Mouse (Mus musculus) hindbrain, embryonic 13.5 days (tissue): ENCODE results near the gene H2afx. TPM values are rescaled to one million over a fixed set of nuclear protein-coding genes. Genes with fewer than 3 reads are reported as not detected.
"Not testable (repeated sequence)": the region's sequence is repeated elsewhere in the genome, so short reads cannot be mapped to it uniquely, and the experiment has no call there.

ENCODE experiments used
- ATAC-seq: fragments of 200-750 bp; cut with Nextera tagmentation; 2 replicates; pipeline ENCODE4 v1.8.0; 2017; ENCODE audit warnings: moderate TSS enrichment; ENCODE audit not compliant: low FRiP score
- H3K27ac ChIP-seq: fragments of 300-500 bp; sonication (generic); 2 replicates; pipeline ENCODE4 v1.5.1; 2015; ENCODE audit warnings: inconsistent platforms, mild to moderate bottlenecking, moderate library complexity
- H3K27me3 ChIP-seq: fragments of 300-500 bp; sonication (generic); 2 replicates; pipeline ENCODE4 v1.6.1; 2015; ENCODE audit warnings: mild to moderate bottlenecking, inconsistent platforms
- H3K36me3 ChIP-seq: fragments of 300-500 bp; sonication (generic); 2 replicates; pipeline ENCODE4 v1.6.1; 2015; ENCODE audit warnings: mild to moderate bottlenecking, inconsistent platforms
- H3K4me1 ChIP-seq: fragments of 300-500 bp; sonication (generic); replicated peaks from 2 replicates; pipeline ENCODE4 v1.6.1; 2015; ENCODE audit warnings: inconsistent platforms
- H3K4me2 ChIP-seq: fragments of 300-500 bp; sonication (generic); 2 replicates; pipeline ENCODE4 v1.6.1; 2015; ENCODE audit warnings: inconsistent platforms, mild to moderate bottlenecking, moderate library complexity
- H3K4me3 ChIP-seq: fragments of 300-500 bp; sonication (generic); 2 replicates; pipeline ENCODE4 v1.5.1; 2015; ENCODE audit warnings: mild to moderate bottlenecking, inconsistent platforms
- H3K9ac ChIP-seq: fragments of 300-500 bp; sonication (generic); 2 replicates; pipeline ENCODE4 v1.6.1; 2015; ENCODE audit warnings: mild to moderate bottlenecking, inconsistent platforms
- H3K9me3 ChIP-seq: fragments of 300-500 bp; sonication (generic); 2 replicates; pipeline ENCODE4 v1.6.1; 2016; ENCODE audit warnings: inconsistent platforms
- WGBS: fragments of 180-500 bp; shearing (Covaris S2); methylation state at CpG from one replicate; pipeline ENCODE4 v1.1.7; 2015; 5-methylcytosine and 5-hydroxymethylcytosine counted together
- polyA plus RNA-seq: library from polyadenylated mRNA; unstranded; fragments of >200 nt; fragmentation: Nextera tagmentation; extraction: Ambion mirVana; gene quantifications from 2 replicates; pipeline ENCODE4 v1.2.1, GENCODE M21; 2015

H2afx gene
- 145 and 151 TPM in 2 replicates for polyA plus RNA-seq

DNA sequence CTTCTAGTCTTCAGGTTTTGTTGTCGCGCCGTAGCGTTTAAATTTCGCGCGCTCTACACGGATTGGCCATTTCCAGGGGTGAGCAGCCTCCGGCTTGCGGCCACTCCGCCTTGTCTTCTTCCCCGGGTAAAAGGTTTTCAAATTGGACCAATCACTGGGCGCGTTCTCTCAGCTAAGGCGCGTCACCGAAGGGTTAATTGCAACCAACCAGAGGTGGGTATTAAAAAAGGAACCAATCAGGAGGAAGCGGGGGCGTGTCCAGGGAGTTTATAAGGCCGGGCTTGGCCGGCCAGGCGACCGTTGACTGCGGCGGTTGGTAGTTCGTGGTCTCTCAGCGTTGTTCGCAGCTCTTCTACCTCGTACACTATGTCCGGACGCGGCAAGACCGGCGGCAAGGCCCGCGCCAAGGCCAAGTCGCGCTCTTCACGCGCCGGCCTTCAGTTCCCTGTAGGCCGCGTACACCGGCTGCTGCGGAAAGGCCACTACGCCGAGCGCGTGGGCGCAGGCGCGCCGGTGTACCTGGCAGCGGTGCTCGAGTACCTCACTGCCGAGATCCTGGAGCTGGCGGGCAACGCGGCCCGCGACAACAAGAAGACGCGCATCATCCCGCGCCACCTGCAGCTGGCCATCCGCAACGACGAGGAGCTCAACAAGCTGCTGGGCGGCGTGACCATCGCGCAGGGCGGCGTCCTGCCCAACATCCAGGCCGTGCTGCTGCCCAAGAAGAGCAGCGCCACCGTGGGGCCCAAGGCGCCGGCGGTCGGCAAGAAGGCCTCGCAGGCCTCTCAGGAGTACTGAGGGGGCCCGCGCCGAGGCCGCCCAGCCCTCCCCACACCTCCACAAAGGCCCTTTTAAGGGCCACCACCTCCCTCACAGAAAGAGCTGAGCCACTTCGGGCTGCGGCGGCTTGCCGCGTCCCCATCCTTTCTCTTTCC, at the start of gene H2afx:
TSS of gene H2afx (plus strand) at position 299 of the 935 bp plus-strand sequence.
- Histone ChIP-seq H3K4me3 (peak within 1 kb of the TSS; percentile 86), H3K4me1 (peaks cover 26% of the 10 kb centered on the region), H3K9ac (peak within 1 kb of the TSS; percentile 95), H3K27ac (peak within 1 kb of the TSS; percentile 96), H3K27me3 (no peaks in the 10 kb centered on the region), H3K9me3 (no peaks in the 10 kb centered on the region), H3K36me3 (peaks cover 58% of the 10 kb centered on the region), H3K4me2 (peak within 1 kb of the TSS; percentile 93)
- under 1% methylated on average over 91 of the region's 91 CpGs for WGBS
- ATAC-seq: peak; percentile 97

DNA sequence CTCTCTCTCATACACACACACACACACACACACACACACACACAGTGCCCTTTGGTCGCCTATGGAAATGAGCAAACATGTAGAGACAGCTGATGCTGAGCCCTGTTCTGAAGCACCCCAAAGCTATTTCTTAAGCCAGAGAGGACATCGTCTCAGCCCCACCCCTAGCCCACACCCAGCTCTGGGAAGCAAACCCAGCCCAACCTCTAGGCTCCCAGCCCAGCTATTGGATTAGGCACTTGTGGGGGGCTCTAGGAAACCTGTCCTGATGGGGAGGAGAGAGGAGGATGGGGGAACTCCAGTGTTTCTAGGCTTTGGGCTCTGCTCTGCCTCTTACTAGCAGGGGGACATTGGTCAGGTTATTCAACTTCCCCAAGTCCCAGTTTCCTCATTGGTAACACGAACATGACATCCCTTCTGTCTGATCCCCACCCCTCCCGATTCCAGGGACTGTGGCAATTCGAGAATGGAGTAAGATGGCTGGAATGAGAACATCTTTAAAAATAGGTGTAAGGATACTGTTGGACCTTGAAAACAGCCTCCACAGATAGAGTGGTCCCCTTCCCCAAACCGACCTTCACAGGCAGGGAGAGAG, 48.1 kb upstream of the H2afx start:
- 0 out of 2 replicates have a peak, but pooled peaks cover 3% of the 10 kb centered on the region for H3K27me3 ChIP-seq
- no peaks in the 10 kb centered on the region for H3K9me3 ChIP-seq
- peaks cover 30% of the 10 kb centered on the region for H3K36me3 ChIP-seq
- ATAC-seq: no peak
- peak overlapping the region; percentile 95 for H3K4me2 ChIP-seq
- WGBS: 9% methylated on average over 6 of the region's 6 CpGs
- H3K9ac ChIP-seq: peak overlapping the region; percentile 96
- H3K27ac ChIP-seq: no peak overlapping the region
- peaks cover 33% of the 10 kb centered on the region for H3K4me1 ChIP-seq
- H3K4me3 ChIP-seq: peak overlapping the region; percentile 87

DNA sequence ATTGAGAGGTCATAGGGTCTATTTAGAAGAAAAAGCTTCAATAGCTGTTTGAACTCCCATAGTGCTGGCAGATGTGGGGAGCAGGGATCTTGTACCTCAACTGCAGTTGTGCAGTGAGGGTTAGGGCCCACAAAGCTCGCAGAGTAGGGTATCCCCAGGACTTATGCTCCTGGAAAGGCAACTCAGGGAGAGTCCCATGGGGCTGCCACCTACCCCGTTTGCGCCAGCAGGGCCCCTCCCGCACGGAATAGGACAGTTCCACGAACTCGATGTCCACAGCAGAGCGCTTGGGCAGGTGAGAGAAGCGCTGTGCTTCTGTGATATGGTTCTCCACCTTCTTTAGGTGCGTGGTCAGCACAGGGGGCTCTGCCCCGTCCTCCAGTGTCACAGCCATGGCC, 47.5 kb upstream of the H2afx start:
- Histone ChIP-seq H3K9ac (peak overlapping the region; percentile 96), H3K36me3 (peaks cover 30% of the 10 kb centered on the region), H3K4me2 (peak overlapping the region; percentile 95), H3K27me3 (0 out of 2 replicates have a peak, but pooled peaks cover 3% of the 10 kb centered on the region), H3K4me3 (peak overlapping the region; percentile 87), H3K27ac (peak overlapping the region; percentile 89), H3K9me3 (no peaks in the 10 kb centered on the region), H3K4me1 (peaks cover 33% of the 10 kb centered on the region)
- ATAC-seq: peak; percentile 38; the same call in 1 of the 2 replicates
- 8% methylated on average over 11 of the region's 11 CpGs for WGBS

DNA sequence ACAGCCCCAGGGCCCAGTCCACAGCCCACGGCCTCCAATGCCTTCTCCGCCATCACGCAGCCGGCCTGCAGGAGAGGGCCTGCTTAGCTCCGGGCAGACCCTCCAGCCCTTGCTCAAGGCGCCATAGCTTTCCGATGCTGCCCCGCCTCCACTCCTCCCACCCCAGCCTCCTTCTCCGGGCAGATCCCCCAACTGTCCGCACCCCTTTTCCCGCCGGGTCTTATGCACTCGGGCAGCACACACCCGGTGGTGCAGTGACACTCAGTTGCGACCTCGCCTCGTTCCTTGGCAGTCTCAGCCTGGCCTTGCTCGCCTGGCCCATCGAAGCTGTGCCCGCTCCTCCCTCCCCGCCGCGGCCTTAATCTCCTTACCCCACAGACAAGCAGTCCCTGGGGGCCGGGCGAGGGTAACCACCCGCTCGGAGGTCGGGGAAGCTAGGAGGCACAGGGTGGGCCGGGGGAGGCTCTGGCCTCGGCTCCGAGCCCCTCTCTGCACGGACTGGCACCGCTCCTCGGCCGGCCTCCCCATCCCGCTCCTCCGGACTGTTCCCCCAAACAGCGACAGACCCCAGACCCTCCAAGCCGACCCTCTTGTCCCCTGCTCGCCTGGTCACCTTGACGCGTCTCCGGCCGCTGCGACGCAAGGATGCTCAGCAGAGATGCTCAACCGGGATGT, 47.0 kb upstream of the H2afx start:
- Histone ChIP-seq H3K27ac (peak overlapping the region; percentile 89), H3K9me3 (no peaks in the 10 kb centered on the region), H3K27me3 (0 out of 2 replicates have a peak, but pooled peaks cover 3% of the 10 kb centered on the region), H3K4me3 (peak overlapping the region; percentile 87), H3K9ac (peak overlapping the region; percentile 96), H3K36me3 (peaks cover 36% of the 10 kb centered on the region), H3K4me2 (peak overlapping the region; percentile 95), H3K4me1 (peaks cover 33% of the 10 kb centered on the region)
- WGBS: under 1% methylated on average over 47 of the region's 47 CpGs
- ATAC-seq: peak; percentile 53

DNA sequence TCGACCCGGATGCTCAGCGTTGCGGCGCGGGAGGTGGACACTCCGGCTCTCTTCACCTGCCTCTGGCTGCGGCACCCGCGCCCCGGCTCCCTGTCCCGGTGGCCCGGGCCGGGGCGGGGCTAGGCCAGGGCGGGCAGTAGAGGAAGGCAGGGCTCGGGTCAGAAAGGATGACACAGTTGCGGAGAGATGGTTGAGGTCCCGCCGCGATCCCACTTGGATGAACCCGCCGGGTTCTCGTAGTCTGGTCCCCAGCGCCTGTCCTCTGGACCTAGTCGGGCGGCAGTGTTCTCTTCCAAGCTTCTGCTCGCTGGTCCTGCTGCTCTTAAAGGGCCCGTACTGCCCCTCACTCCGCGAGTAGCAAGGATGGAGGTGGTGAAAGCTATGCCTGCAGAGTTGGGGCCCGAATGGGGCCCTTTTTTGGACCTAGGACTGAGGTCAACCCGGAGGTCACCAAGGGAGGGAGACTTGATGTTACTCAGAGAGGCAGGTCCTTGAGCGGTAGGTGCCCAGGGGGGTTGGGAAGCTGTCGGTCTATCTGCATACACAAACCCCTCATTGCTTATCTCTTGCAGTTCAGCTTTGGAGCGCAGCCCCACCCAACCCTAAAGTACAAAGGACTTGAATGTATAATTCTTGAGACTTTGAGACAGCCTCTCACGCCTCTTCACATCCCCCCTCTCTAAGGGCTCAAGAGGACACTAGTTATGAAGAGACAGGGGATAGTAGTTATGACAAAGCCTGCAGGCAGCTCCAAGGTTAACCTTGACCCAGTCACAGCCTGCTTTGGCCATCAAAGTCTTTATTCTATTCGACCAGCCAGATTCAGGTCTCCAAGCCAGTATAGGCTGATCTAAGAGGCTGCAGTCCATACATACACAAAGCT, 46.2 kb upstream of the H2afx start, which contains the start of gene Abcg4:
TSS of gene Abcg4 (minus strand) at position 540 of the 883 bp plus-strand sequence.
- H3K9ac ChIP-seq: peak within 1 kb of the TSS; percentile 96
- peak within 1 kb of the TSS; percentile 87 for H3K4me3 ChIP-seq
- peak within 1 kb of the TSS; percentile 89 for H3K27ac ChIP-seq
- 0 out of 2 replicates have a peak, but pooled peaks cover 3% of the 10 kb centered on the region for H3K27me3 ChIP-seq
- peaks cover 43% of the 10 kb centered on the region for H3K36me3 ChIP-seq
- peaks cover 33% of the 10 kb centered on the region for H3K4me1 ChIP-seq
- H3K9me3 ChIP-seq: no peaks in the 10 kb centered on the region
- H3K4me2 ChIP-seq: peak within 1 kb of the TSS; percentile 95
- WGBS: 2% methylated on average over 38 of the region's 38 CpGs
- peak; percentile 70 for ATAC-seq

DNA sequence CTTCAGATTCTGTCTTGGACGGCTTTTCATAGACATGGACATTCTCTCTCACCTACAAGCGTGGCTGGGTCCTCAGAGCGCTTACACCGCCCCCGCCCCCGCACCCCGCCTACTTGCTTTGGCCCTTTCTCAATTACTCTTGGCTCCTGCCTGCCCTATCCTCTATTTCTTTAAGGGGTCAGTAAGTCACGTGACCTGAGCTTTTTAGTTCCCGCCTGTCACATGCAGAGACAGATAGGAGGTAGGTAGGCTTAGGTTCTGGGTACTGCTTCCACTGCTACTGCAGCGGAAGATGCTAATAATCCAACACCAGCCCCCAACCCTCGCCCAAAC, 45.6 kb upstream of the H2afx start:
- peak overlapping the region; percentile 96 for H3K9ac ChIP-seq
- 6% methylated on average over 11 of the region's 11 CpGs for WGBS
- ATAC-seq: peak; percentile 12; the same call in 1 of the 2 replicates

DNA sequence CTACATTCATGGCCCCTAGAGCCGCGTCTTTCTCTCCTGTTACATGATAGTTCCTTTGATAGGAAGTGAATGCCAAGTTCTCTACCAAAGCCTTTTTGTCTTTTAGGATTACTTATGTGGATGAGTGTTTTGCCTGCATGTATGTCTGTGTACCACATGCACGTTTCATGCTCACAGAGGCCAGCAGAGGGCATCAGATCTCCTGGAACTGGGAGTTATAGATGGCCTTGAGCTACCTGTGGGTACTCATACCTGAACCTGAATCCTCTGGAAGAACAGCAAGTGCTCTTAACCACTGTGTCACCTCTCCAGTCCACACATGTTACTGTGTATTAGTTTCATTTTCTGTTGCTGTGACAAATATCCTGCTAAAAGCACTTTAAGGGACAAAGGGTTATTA, 42.0 kb upstream of the H2afx start:
- WGBS: 72% methylated on average over 3 of the region's 3 CpGs
- ATAC-seq: no peak
- Histone ChIP-seq H3K4me1 (peaks cover 13% of the 10 kb centered on the region), H3K27ac (no peak overlapping the region), H3K4me2 (no peak overlapping the region), H3K9me3 (no peaks in the 10 kb centered on the region), H3K36me3 (peaks cover 71% of the 10 kb centered on the region), H3K4me3 (no peak overlapping the region), H3K27me3 (0 out of 2 replicates have a peak, but pooled peaks cover 3% of the 10 kb centered on the region), H3K9ac (no peak overlapping the region)

More for the DNA sequence above, 45.6 kb upstream of the H2afx start:
- Histone ChIP-seq H3K36me3 (peaks cover 45% of the 10 kb centered on the region), H3K4me1 (peaks cover 33% of the 10 kb centered on the region), H3K4me2 (peak overlapping the region; percentile 95), H3K9me3 (no peaks in the 10 kb centered on the region), H3K4me3 (peak overlapping the region; percentile 87), H3K27me3 (0 out of 2 replicates have a peak, but pooled peaks cover 3% of the 10 kb centered on the region), H3K27ac (peak overlapping the region; percentile 89)

DNA sequence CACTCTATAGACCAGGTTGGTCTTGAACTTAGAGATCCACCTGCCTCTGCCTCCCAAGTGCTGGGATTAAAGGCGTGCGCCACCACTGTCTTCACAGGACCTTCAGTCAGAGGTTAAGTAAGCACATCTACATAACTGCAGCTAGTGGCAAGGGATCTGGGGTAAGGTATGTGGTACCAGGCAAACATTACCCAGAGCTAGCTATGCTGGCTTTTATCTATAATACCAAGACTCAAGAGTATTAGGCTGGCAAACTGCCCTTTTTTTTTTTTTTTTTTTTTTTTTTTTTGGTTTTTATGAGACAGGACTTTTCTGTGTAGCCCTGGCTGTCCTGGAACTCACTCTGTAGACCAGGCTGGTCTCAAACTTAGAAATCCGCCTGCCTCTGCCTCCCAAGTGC, 34.5 kb upstream of the H2afx start:
- H3K27me3 ChIP-seq, H3K9me3 ChIP-seq, H3K9ac ChIP-seq, H3K27ac ChIP-seq, H3K4me3 ChIP-seq, ATAC-seq, H3K4me2 ChIP-seq: not testable (repeated sequence)
- H3K36me3 ChIP-seq: peaks cover 72% of the 10 kb centered on the region
- WGBS: over 99% methylated on average over 3 of the region's 3 CpGs
- H3K4me1 ChIP-seq: peaks cover 20% of the 10 kb centered on the region

DNA sequence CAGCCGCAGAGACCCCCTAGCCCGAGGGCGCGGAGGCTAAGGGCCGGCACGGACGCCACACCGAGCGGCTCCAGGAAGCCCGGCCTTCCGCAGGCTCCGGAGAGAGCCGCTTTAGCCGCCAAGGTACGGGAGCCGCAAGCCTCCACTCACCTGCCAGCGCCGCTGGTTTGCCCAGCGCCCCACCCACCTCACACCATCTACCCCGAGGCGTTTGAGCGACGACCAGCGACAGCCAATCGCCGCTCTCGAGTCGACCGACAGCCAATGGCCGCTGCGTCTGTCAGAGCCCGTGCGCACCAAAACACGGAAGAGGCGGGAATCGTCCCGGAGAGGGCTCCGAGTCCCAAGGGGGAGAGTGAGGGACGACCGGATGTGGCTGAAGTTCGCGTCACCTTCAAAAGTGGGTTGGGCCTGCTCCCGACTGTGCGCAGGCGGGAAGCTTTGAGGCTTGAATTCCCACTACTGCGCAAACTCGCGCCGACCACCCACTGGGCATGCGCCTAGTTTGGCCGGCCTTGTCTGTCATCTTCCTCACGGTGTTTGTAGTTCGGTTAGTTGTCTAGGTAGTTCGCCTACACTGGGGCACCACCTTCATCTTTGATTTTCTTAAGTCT, 28.9 kb upstream of the H2afx start, which contains the start of gene Hinfp:
TSS of gene Hinfp (minus strand) at position 206 of the 614 bp plus-strand sequence.
- peaks cover 21% of the 10 kb centered on the region for H3K4me1 ChIP-seq
- WGBS: under 1% methylated on average over 54 of the region's 54 CpGs
- H3K4me3 ChIP-seq: peak within 1 kb of the TSS; percentile 98
- peak within 1 kb of the TSS; percentile 98 for H3K9ac ChIP-seq
- no peaks in the 10 kb centered on the region for H3K9me3 ChIP-seq
- H3K27me3 ChIP-seq: no peaks in the 10 kb centered on the region
- ATAC-seq: peak; percentile 99
- H3K4me2 ChIP-seq: peak within 1 kb of the TSS; percentile 81
- peak within 1 kb of the TSS; percentile 88 for H3K27ac ChIP-seq
- peaks cover 20% of the 10 kb centered on the region for H3K36me3 ChIP-seq

DNA sequence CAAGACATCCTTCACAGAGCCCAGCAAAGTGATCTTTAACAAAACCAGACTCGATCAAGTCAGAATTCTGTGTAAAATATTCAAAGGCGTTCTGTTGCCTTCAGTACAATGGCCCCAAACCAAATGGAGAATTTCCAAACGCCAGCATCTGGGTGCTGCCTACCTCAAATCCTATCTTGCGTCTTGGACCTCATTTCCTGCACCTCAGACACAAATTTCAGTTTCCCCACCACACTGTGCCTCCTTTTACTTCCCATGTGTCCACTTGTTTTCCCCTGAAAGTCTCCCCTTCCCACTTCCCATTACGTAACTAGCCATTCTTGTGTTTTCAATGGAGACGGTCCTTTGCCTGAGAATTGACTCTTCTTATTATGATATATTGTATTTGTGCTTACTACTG, 28.0 kb upstream of the H2afx start:
- Histone ChIP-seq H3K9ac (no peak overlapping the region), H3K36me3 (peaks cover 20% of the 10 kb centered on the region), H3K4me2 (no peak overlapping the region), H3K27me3 (no peaks in the 10 kb centered on the region), H3K9me3 (no peaks in the 10 kb centered on the region), H3K4me1 (peaks cover 28% of the 10 kb centered on the region), H3K27ac (no peak overlapping the region), H3K4me3 (no peak overlapping the region)
- WGBS: 90% methylated on average over 6 of the region's 6 CpGs
- no peak for ATAC-seq

DNA sequence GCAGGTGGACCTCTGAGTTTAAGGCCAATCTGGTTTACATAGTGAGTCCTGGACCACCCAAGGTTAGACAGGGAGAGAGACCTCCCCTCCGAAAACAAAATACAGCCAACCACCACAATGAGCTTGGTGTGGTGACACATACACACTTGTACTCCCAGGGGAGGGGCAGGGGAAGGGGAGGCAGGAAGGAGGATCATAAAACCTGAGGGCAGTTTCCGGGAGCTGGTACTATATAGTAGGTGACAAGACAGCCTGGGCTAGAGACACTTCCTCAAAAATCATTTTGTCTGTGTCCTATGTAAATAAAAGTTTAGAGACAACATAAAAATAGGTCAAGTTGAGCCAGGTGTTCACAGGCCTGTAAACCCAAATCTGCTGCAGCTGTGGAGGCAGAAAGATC, 27.2 kb upstream of the H2afx start:
- Histone ChIP-seq H3K27me3 (no peaks in the 10 kb centered on the region), H3K4me2 (no peak overlapping the region), H3K4me1 (peaks cover 31% of the 10 kb centered on the region), H3K9ac (no peak overlapping the region), H3K36me3 (peaks cover 17% of the 10 kb centered on the region), H3K4me3 (no peak overlapping the region), H3K9me3 (no peaks in the 10 kb centered on the region), H3K27ac (no peak overlapping the region)
- no peak for ATAC-seq
- WGBS: 94% methylated on average over 2 of the region's 2 CpGs
